Mouse (Mus musculus) kidney, embryonic 16.5 days (tissue): ENCODE measurements at regions not wholly inside any gene's neighbourhood (a gene's known extent, or its start where the extent isn't known, plus 50 kb on each side); places are given as distances from the start of the nearest gene placed in this dataset.

Experiments used
- ATAC-seq: fragments of 200-750 bp; cut with Nextera tagmentation; 2 replicates; pipeline ENCODE4 v1.8.0; 2017; ENCODE audit warnings: moderate TSS enrichment; ENCODE audit not compliant: low FRiP score, low TSS enrichment
- H3K27ac ChIP-seq: fragments of 300-500 bp; sonication (generic); 2 replicates; pipeline ENCODE4 v1.5.1; 2014; ENCODE audit warnings: low read length
- H3K27me3 ChIP-seq: fragments of 300-500 bp; sonication (generic); 2 replicates; pipeline ENCODE4 v1.6.1; 2014; ENCODE audit warnings: low read length, control low read depth, mixed read lengths; ENCODE audit not compliant: insufficient read depth
- H3K36me3 ChIP-seq: fragments of 300-500 bp; sonication (generic); 2 replicates; pipeline ENCODE4 v1.6.1; 2014; ENCODE audit warnings: low read length, control low read depth, mixed read lengths; ENCODE audit not compliant: insufficient read depth
- H3K4me1 ChIP-seq: fragments of 300-500 bp; sonication (generic); 2 replicates; pipeline ENCODE4 v1.6.1; 2014; ENCODE audit warnings: low read length, control low read depth, mixed read lengths; ENCODE audit not compliant: insufficient read depth
- H3K4me2 ChIP-seq: fragments of 300-500 bp; sonication (generic); replicated peaks from 2 replicates; pipeline ENCODE4 v1.6.1; 2014; ENCODE audit warnings: low read depth, low read length
- H3K4me3 ChIP-seq: fragments of 300-500 bp; sonication (generic); 2 replicates; pipeline ENCODE4 v1.5.1; 2014; ENCODE audit warnings: mild to moderate bottlenecking, low read length
- H3K9ac ChIP-seq: fragments of 300-500 bp; sonication (generic); replicated peaks from 2 replicates; pipeline ENCODE4 v1.6.1; 2014; ENCODE audit warnings: low read length
- H3K9me3 ChIP-seq: fragments of 300-500 bp; sonication (generic); 2 replicates; pipeline ENCODE4 v1.6.1; 2016; ENCODE audit warnings: low read length, control low read depth
- WGBS: fragments of 180-500 bp; shearing (Covaris S2); extraction: QIAGEN DNeasy Blood & Tissue Kit; methylation state at CpG from one replicate; pipeline ENCODE4 v1.1.7; 2014; 5-methylcytosine and 5-hydroxymethylcytosine counted together

GRCm38 (mm10) chr7:133184905-133185594 is 60.9 kb upstream of the Ctbp2 start:
- Histone ChIP-seq H3K4me2 (peak overlapping the region; percentile 37; the same call in 1 of the 2 replicates), H3K4me3 (no peak overlapping the region), H3K36me3 (no peaks in the 10 kb centered on the region), H3K9me3 (no peaks in the 10 kb centered on the region), H3K4me1 (peaks cover 12% of the 10 kb centered on the region), H3K27me3 (no peaks in the 10 kb centered on the region), H3K27ac (peak overlapping the region; percentile 52; the same call in 1 of the 2 replicates), H3K9ac (no peak overlapping the region)
- ATAC-seq, result no peak; the same call in 1 of the 2 replicates
- 45% methylated on average over 16 of the region's 16 CpGs for WGBS

- H3K4me3 ChIP-seq, result no peak overlapping the region
- H3K36me3 ChIP-seq, result no peaks in the 10 kb centered on the region
- H3K9ac ChIP-seq, result no peak overlapping the region
- no peak for ATAC-seq
- no peak overlapping the region for H3K4me2 ChIP-seq
- no peak overlapping the region for H3K27ac ChIP-seq
- H3K9me3 ChIP-seq, result no peaks in the 10 kb centered on the region
- WGBS, result 63% methylated on average over 2 of the region's 2 CpGs
- H3K4me1 ChIP-seq, result peaks cover 22% of the 10 kb centered on the region
- no peaks in the 10 kb centered on the region for H3K27me3 ChIP-seq
Measured at GRCm38 (mm10) chr7:133181388-133181787, 57.2 kb upstream of the Ctbp2 start.

- no peaks in the 10 kb centered on the region for H3K9me3 ChIP-seq
- H3K36me3 ChIP-seq, result no peaks in the 10 kb centered on the region
- WGBS, result 72% methylated on average over 4 of the region's 4 CpGs
- 0 out of 2 replicates have a peak overlapping the region, but pooled peaks have one; percentile 17 for H3K9ac ChIP-seq
- H3K27ac ChIP-seq, result 0 out of 2 replicates have a peak overlapping the region, but pooled peaks have one; percentile 6
- no peaks in the 10 kb centered on the region for H3K27me3 ChIP-seq
- ATAC-seq, result 0 out of 2 replicates have a peak, but pooled peaks have one; percentile 19
- H3K4me1 ChIP-seq, result peaks cover 13% of the 10 kb centered on the region
- H3K4me3 ChIP-seq, result no peak overlapping the region
- H3K4me2 ChIP-seq, result no peak overlapping the region
Measured at GRCm38 (mm10) chr7:133177179-133177575, 53.0 kb upstream of the Ctbp2 start.

GRCm38 (mm10) chr7:133176256-133177178 is 52.4 kb upstream of the Ctbp2 start:
- Histone ChIP-seq H3K27me3 (no peaks in the 10 kb centered on the region), H3K4me2 (no peak overlapping the region), H3K9me3 (no peaks in the 10 kb centered on the region), H3K27ac (0 out of 2 replicates have a peak overlapping the region, but pooled peaks have one; percentile 6), H3K9ac (peak overlapping the region; percentile 17; the same call in 1 of the 2 replicates), H3K4me3 (no peak overlapping the region), H3K36me3 (no peaks in the 10 kb centered on the region), H3K4me1 (peaks cover 13% of the 10 kb centered on the region)
- 49% methylated on average over 10 of the region's 10 CpGs for WGBS
- ATAC-seq, result peak; percentile 77
